ENCODE assay signal across 10 mouse cellular contexts in genomic region chr19:46983966-46984380, GRCm38 (mm10). TPM values are rescaled to one million over a fixed set of nuclear protein-coding genes. Genes with fewer than 3 reads are reported as not detected.
A peak's percentile ranks its signal among the peaks of the same experiment; 100 is the strongest.
DNase-seq lines count a peak whose midpoint lies in the region; ATAC-seq lines count a peak whose summit lies in the region.
"Had no signal": no experiment of that assay in that cellular context is flagged by ENCODE, and none has a peak within 500 bp of the region (broad histone marks: within the 10 kb centered on the region; RNA-seq: fewer than 3 reads in every experiment).

No protein-coding gene starts in this region.

- H3K4me2 ChIP-seq in forebrain, embryonic 12.5 days, result no peak overlapping the region
- peak overlapping the region; percentile 11; the same call in 1 of the 2 replicates for H3K4me2 ChIP-seq in intestine, embryonic 14.5 days (ENCODE audit: low read length)
- H3K4me2 ChIP-seq: neural tube, embryonic 13.5 days had no signal

- H3K4me1 ChIP-seq in forebrain, embryonic 10.5 days, result peaks cover 40% of the 10 kb centered on the region
- peaks cover 13% of the 10 kb centered on the region for H3K4me1 ChIP-seq in forebrain, embryonic 12.5 days
- peaks cover 95% of the 10 kb centered on the region for H3K4me1 ChIP-seq in megakaryocyte, embryonic 14.5 days
- peaks cover 3% of the 10 kb centered on the region; the same call in 1 of the 2 replicates for H3K4me1 ChIP-seq in intestine, embryonic 14.5 days (replicated peaks; ENCODE audit: control insufficient read depth, insufficient read depth, low read length)

- no peak for DNase-seq in forebrain, embryonic 10.5 days (ENCODE audit: extremely low spot score, low spot score)
- DNase-seq in intestine, embryonic 14.5 days (ENCODE audit: low spot score), result no peak
- DNase-seq in naive thymus-derived CD4-positive, alpha-beta T cell, adult 2 months (ENCODE audit: low read depth), result peak; percentile 35
- DNase-seq in layer of hippocampus, adult 8-10 months (ENCODE audit: low spot score in 2 of 2), result no peak
- no peak for DNase-seq in right cerebral cortex, postnatal 4 days
- DNase-seq: cerebellum, adult 18-20 months had no signal

- peak overlapping the region; percentile 36; the same call in 1 of the 2 replicates for H3K27ac ChIP-seq in forebrain, embryonic 10.5 days
- H3K27ac ChIP-seq in forebrain, embryonic 12.5 days, result no peak overlapping the region
- peak overlapping the region; percentile 38; the same call in 1 of the 2 replicates for H3K27ac ChIP-seq in intestine, embryonic 14.5 days (ENCODE audit: low read depth)
- H3K27ac ChIP-seq: neural tube, embryonic 13.5 days had no signal

- H3K9me3 ChIP-seq in forebrain, embryonic 10.5 days, result no peaks in the 10 kb centered on the region
- no peaks in the 10 kb centered on the region for H3K9me3 ChIP-seq in forebrain, embryonic 12.5 days
- H3K9me3 ChIP-seq in megakaryocyte, embryonic 14.5 days, result no peaks in the 10 kb centered on the region
- no peaks in the 10 kb centered on the region for H3K9me3 ChIP-seq in intestine, embryonic 14.5 days (ENCODE audit: control insufficient read depth, low read length)
- H3K9me3 ChIP-seq: neural tube, embryonic 13.5 days had no signal

- no peak overlapping the region for H3K9ac ChIP-seq in forebrain, embryonic 12.5 days
- no peak overlapping the region for H3K9ac ChIP-seq in intestine, embryonic 14.5 days (ENCODE audit: low read length)
- H3K9ac ChIP-seq: neural tube, embryonic 13.5 days had no signal

- no peaks in the 10 kb centered on the region for H3K36me3 ChIP-seq in forebrain, embryonic 10.5 days (replicated peaks)
- no peaks in the 10 kb centered on the region for H3K36me3 ChIP-seq in forebrain, embryonic 12.5 days (replicated peaks)
- no peaks in the 10 kb centered on the region for H3K36me3 ChIP-seq in megakaryocyte, embryonic 14.5 days (replicated peaks; ENCODE audit: low read length)
- H3K36me3 ChIP-seq in intestine, embryonic 14.5 days (ENCODE audit: control insufficient read depth, insufficient read depth, low read length), result no peaks in the 10 kb centered on the region
- H3K36me3 ChIP-seq: neural tube, embryonic 13.5 days had no signal

- H3K27me3 ChIP-seq in forebrain, embryonic 10.5 days (ENCODE audit: poor library complexity, severe bottlenecking), result no peaks in the 10 kb centered on the region
- H3K27me3 ChIP-seq in forebrain, embryonic 12.5 days, result no peaks in the 10 kb centered on the region
- no peaks in the 10 kb centered on the region for H3K27me3 ChIP-seq in megakaryocyte, embryonic 14.5 days (replicated peaks)
- no peaks in the 10 kb centered on the region for H3K27me3 ChIP-seq in intestine, embryonic 14.5 days (replicated peaks; ENCODE audit: control insufficient read depth, insufficient read depth, low read length)
- H3K27me3 ChIP-seq: neural tube, embryonic 13.5 days had no signal

- H3K4me3 ChIP-seq in forebrain, embryonic 10.5 days, result no peak overlapping the region
- H3K4me3 ChIP-seq in forebrain, embryonic 12.5 days (replicated peaks), result no peak overlapping the region
- H3K4me3 ChIP-seq in megakaryocyte, embryonic 14.5 days (replicated peaks), result peak overlapping the region; percentile 86
- H3K4me3 ChIP-seq in intestine, embryonic 14.5 days (ENCODE audit: low read depth, low read length), result no peak overlapping the region
- H3K4me3 ChIP-seq: neural tube, embryonic 13.5 days had no signal

- 68% methylated on average over 11 of the region's 11 CpGs for whole genome bisulfite sequencing in forebrain, embryonic 10.5 days
- WGBS in forebrain, embryonic 12.5 days, result 67% methylated on average over 11 of the region's 11 CpGs
- WGBS in intestine, embryonic 14.5 days, result 35% methylated on average over 11 of the region's 11 CpGs

- no peak for ATAC-seq in forebrain, embryonic 12.5 days (ENCODE audit: low FRiP score)
- no peak for ATAC-seq in megakaryocyte, adult 5-6 weeks (ENCODE audit: poor library complexity, severe bottlenecking)
- 0 out of 2 replicates have a peak, but pooled peaks have one; percentile 59 for ATAC-seq in intestine, embryonic 14.5 days (replicated peaks; ENCODE audit: low FRiP score, low TSS enrichment, low read depth)

RNA-seq across cellular contexts. Expression of gene Ina, which starts 30.5 kb away (rescaled TPM):
- polyA plus RNA-seq in forebrain, embryonic 10.5 days (2016; fragmentation: Nextera tagmentation; extraction: Ambion mirVana), result 9.1 and 15.8 TPM in 2 replicates
- 204 and 215 TPM in 2 replicates for polyA plus RNA-seq in forebrain, embryonic 12.5 days (2016; fragmentation: Nextera tagmentation; extraction: Ambion mirVana)
- polyA plus RNA-seq in megakaryocyte, embryonic 14.5 days (2012; ENCODE audit: insufficient read depth, low replicate concordance), result 0.13 TPM in 1 of 2 replicates, not detected in the other
- not detected in 2 replicates for total RNA-seq in megakaryocyte, adult 5-6 weeks (2015)
- not detected in 2 replicates for total RNA-seq in megakaryocyte, adult 5-6 weeks (2017)
- 18.3 and 19.2 TPM in 2 replicates for polyA plus RNA-seq in intestine, embryonic 14.5 days (2014; fragmentation: Nextera tagmentation; extraction: Ambion mirVana)
- total RNA-seq in layer of hippocampus, adult 8-10 months (2022), result 100 to 1,000 TPM; 144 to 177 (median 163) TPM

RNA-seq across cellular contexts. Expression of gene Nt5c2, which starts 31.0 kb away (rescaled TPM):
- 70.5 and 71.1 TPM in 2 replicates for polyA plus RNA-seq in forebrain, embryonic 10.5 days (2016; fragmentation: Nextera tagmentation; extraction: Ambion mirVana)
- 74.0 and 76.0 TPM in 2 replicates for polyA plus RNA-seq in forebrain, embryonic 12.5 days (2016; fragmentation: Nextera tagmentation; extraction: Ambion mirVana)
- 2.1 and 11.7 TPM in 2 replicates for polyA plus RNA-seq in megakaryocyte, embryonic 14.5 days (2012; ENCODE audit: insufficient read depth, low replicate concordance)
- total RNA-seq in megakaryocyte, adult 5-6 weeks (2015), result 32.5 and 36.1 TPM in 2 replicates
- 42.1 and 43.6 TPM in 2 replicates for total RNA-seq in megakaryocyte, adult 5-6 weeks (2017)
- 55.1 and 64.1 TPM in 2 replicates for polyA plus RNA-seq in intestine, embryonic 14.5 days (2014; fragmentation: Nextera tagmentation; extraction: Ambion mirVana)
- total RNA-seq in layer of hippocampus, adult 8-10 months (2022), result 100 to 1,000 TPM in 1 of 4 experiments, 10 to 100 TPM in 3; 72.5 to 101 (median 83.1) TPM
